Mouse (Mus musculus) CH12.LX (cell line): ENCODE results near the gene Dlg2. TPM values are rescaled to one million over a fixed set of nuclear protein-coding genes. Genes with fewer than 3 reads are reported as not detected.

ENCODE experiments used
- DNase-seq: peaks from one replicate; pipeline ENCODE4 v3.0.0-alpha.2; 2013; ENCODE audit errors: extremely low read depth
- H3K27ac ChIP-seq: 2 replicates; pipeline ENCODE4 v1.5.1; 2012; ENCODE audit warnings: low read depth, mild to moderate bottlenecking, control low read depth, moderate library complexity; ENCODE audit not compliant: insufficient read depth
- H3K27me3 ChIP-seq: replicated peaks from 2 replicates; pipeline ENCODE3; 2012; ENCODE audit warnings: inconsistent platforms
- H3K36me3 ChIP-seq, 2 experiments: replicated peaks in 1 of 2; 2 replicates each; pipeline versions ENCODE3 to v1.6.1; 2012; ENCODE audit warnings: inconsistent platforms in 1 of 2, low read length in 1 of 2, mild to moderate bottlenecking in 1 of 2, mixed read lengths in 1 of 2, moderate library complexity in 1 of 2; ENCODE audit not compliant: control insufficient read depth in 1 of 2, insufficient read depth in 1 of 2
- H3K4me1 ChIP-seq, 2 experiments: 2 replicates each; pipeline ENCODE4 v1.6.1; 2012; ENCODE audit warnings: inconsistent platforms in 1 of 2, moderate library complexity in 1 of 2; ENCODE audit not compliant: insufficient read depth in 2 of 2, control insufficient read depth in 1 of 2
- H3K4me2 ChIP-seq: 2 replicates; pipeline ENCODE4 v1.6.1; 2012; ENCODE audit warnings: low read depth, mild to moderate bottlenecking, control low read depth; ENCODE audit not compliant: poor library complexity, insufficient read depth, severe bottlenecking
- H3K4me3 ChIP-seq, 3 experiments: fragments of 150-350 bp in 1 of 3; sonication (generic) in 1 of 3; replicated peaks in 1 of 3; 2 replicates each; pipeline versions ENCODE3 to v1.5.1; 2011 to 2012; ENCODE audit warnings: low read depth in 2 of 3, low read length in 2 of 3, mild to moderate bottlenecking in 2 of 3, moderate library complexity in 2 of 3, control low read depth in 1 of 3, improper control_type of control experiment in 1 of 3, inconsistent platforms in 1 of 3, mixed read lengths in 1 of 3; ENCODE audit not compliant: poor library complexity in 1 of 3
- H3K79me2 ChIP-seq: replicated peaks from 2 replicates; pipeline ENCODE4 v1.6.1; 2012; ENCODE audit warnings: mild to moderate bottlenecking, moderate library complexity; ENCODE audit not compliant: control insufficient read depth, poor library complexity, insufficient read depth, severe bottlenecking; ENCODE audit errors: extremely low read depth
- H3K9ac ChIP-seq: 2 replicates; pipeline ENCODE4 v1.6.1; 2012; ENCODE audit warnings: low read depth, mild to moderate bottlenecking, control low read depth, moderate library complexity; ENCODE audit not compliant: insufficient read depth
- H3K9me3 ChIP-seq: replicated peaks from 2 replicates; pipeline ENCODE3; 2012; ENCODE audit warnings: low read length, inconsistent platforms, mixed read lengths
- BHLHE40 ChIP-seq: IDR thresholded peaks from 2 replicates; pipeline ENCODE4 v1.6.1; 2011; ENCODE audit warnings: mild to moderate bottlenecking, low read depth, low read length, improper control_type of control experiment
- CHD1 ChIP-seq: IDR thresholded peaks from 2 replicates; pipeline ENCODE4 v1.6.1; 2012; ENCODE audit warnings: low read depth, low read length, improper control_type of control experiment, inconsistent platforms
- CHD2 ChIP-seq: IDR thresholded peaks from 2 replicates; pipeline ENCODE4 v1.6.1; 2011; ENCODE audit warnings: low read length, improper control_type of control experiment
- ELF1 ChIP-seq: IDR thresholded peaks from 2 replicates; pipeline ENCODE4 v1.6.1; 2014; ENCODE audit warnings: low read depth, mild to moderate bottlenecking, inconsistent platforms, low read length, improper control_type of control experiment
- GABPA ChIP-seq: IDR thresholded peaks from 2 replicates; pipeline ENCODE4 v1.6.1; 2012; ENCODE audit warnings: low read depth, low read length, improper control_type of control experiment, inconsistent platforms; ENCODE audit not compliant: insufficient replicate concordance
- KAT2A ChIP-seq: IDR thresholded peaks from 2 replicates; pipeline ENCODE4 v1.6.1; 2012; ENCODE audit warnings: low read length, improper control_type of control experiment, inconsistent platforms; ENCODE audit not compliant: insufficient replicate concordance
- MAFK ChIP-seq: IDR thresholded peaks from 2 replicates; pipeline ENCODE4 v1.6.1; 2011; ENCODE audit warnings: low read length, improper control_type of control experiment; ENCODE audit not compliant: insufficient replicate concordance
- MAX ChIP-seq: IDR thresholded peaks from 2 replicates; pipeline ENCODE4 v1.6.1; 2011; ENCODE audit warnings: low read length, improper control_type of control experiment
- MAZ ChIP-seq: IDR thresholded peaks from 2 replicates; pipeline ENCODE4 v1.6.1; 2012; ENCODE audit warnings: low read depth, mild to moderate bottlenecking, inconsistent platforms, low read length, improper control_type of control experiment, moderate library complexity
- NELFE ChIP-seq: IDR thresholded peaks from 2 replicates; pipeline ENCODE4 v1.6.1; 2011; ENCODE audit warnings: low read depth, low read length, improper control_type of control experiment
- PAX5 ChIP-seq: IDR thresholded peaks from 2 replicates; pipeline ENCODE4 v1.6.1; 2012; ENCODE audit warnings: low read length, inconsistent platforms, mixed read lengths
- POLR2AphosphoS2 ChIP-seq: IDR thresholded peaks from 2 replicates; pipeline ENCODE4 v1.6.1; 2011; ENCODE audit warnings: low read depth, low read length, improper control_type of control experiment
- RAD21 ChIP-seq: IDR thresholded peaks from 2 replicates; pipeline ENCODE4 v1.6.1; 2011; ENCODE audit warnings: low read depth, mild to moderate bottlenecking, low read length, improper control_type of control experiment, moderate library complexity
- SIN3A ChIP-seq: IDR thresholded peaks from 2 replicates; pipeline ENCODE4 v1.6.1; 2012; ENCODE audit warnings: low read length, improper control_type of control experiment, inconsistent platforms
- SMC3 ChIP-seq: IDR thresholded peaks from 2 replicates; pipeline ENCODE4 v1.6.1; 2011; ENCODE audit warnings: low read depth, low read length, improper control_type of control experiment
- TCF12 ChIP-seq: IDR thresholded peaks from 2 replicates; pipeline ENCODE4 v1.6.1; 2014; ENCODE audit warnings: low read depth, mild to moderate bottlenecking, inconsistent platforms, low read length, improper control_type of control experiment
- UBTF ChIP-seq: IDR thresholded peaks from 2 replicates; pipeline ENCODE4 v1.6.1; 2012; ENCODE audit warnings: low read depth, mild to moderate bottlenecking, inconsistent platforms, low read length, improper control_type of control experiment, moderate library complexity
- USF1 ChIP-seq: IDR thresholded peaks from 2 replicates; pipeline ENCODE4 v1.6.1; 2014; ENCODE audit warnings: low read depth, mild to moderate bottlenecking, inconsistent platforms, low read length, improper control_type of control experiment
- USF2 ChIP-seq: conservative IDR thresholded peaks from 2 replicates; pipeline ENCODE4 v1.6.1; 2011; ENCODE audit warnings: low read depth, low read length, improper control_type of control experiment
- ZC3H11A ChIP-seq: IDR thresholded peaks from 2 replicates; pipeline ENCODE4 v1.6.1; 2012; ENCODE audit warnings: low read depth, mild to moderate bottlenecking, inconsistent platforms, low read length, improper control_type of control experiment
- ZKSCAN1 ChIP-seq: IDR thresholded peaks from 2 replicates; pipeline ENCODE4 v1.6.1; 2012; ENCODE audit warnings: low read depth, inconsistent platforms, low read length, improper control_type of control experiment, borderline replicate concordance
- ZNF384 ChIP-seq: IDR thresholded peaks from 2 replicates; pipeline ENCODE4 v1.6.1; 2012; ENCODE audit warnings: low read depth, low read length, improper control_type of control experiment, inconsistent platforms
- dilution Hi-C: fragments of 300-500 bp; cut with MboI; formaldehyde crosslinking; loops from 2 replicates; pipeline ENCODE4 v1.14.3; 2020; ENCODE audit warnings: low sequenced_read_pairs; ENCODE audit not compliant: extremely low pct_unique_long_range_greater_than_20kb, extremely low pct_ligation_motif_present
- in situ Hi-C: fragments of 300-500 bp; cut with MboI; formaldehyde crosslinking; loops from 3 replicates; pipeline ENCODE4 v1.14.3; 2019; ENCODE audit warnings: low sequenced_read_pairs, low pct_ligation_motif_present, low pct_unique_long_range_greater_than_20kb, mixed read lengths
- polyA plus RNA-seq: library from polyadenylated mRNA; unstranded; fragments of >175 nt; gene quantifications from 2 replicates; pipeline ENCODE4 v1.2.1, GENCODE M21; 2012; ENCODE audit warnings: low read depth; ENCODE audit not compliant: insufficient read length
- total RNA-seq, 2 experiments: library from RNA; depleted of rRNA; stranded (reverse); fragments of 300-350 nt in 1 of 2; fragments of >200 nt in 1 of 2; gene quantifications; 2 replicates each; pipeline ENCODE4 v1.2.3; 2012 to 2014

Dlg2 gene
- total and polyA plus RNA-seq, 3 experiments, result 0.36 TPM; not detected in 2

GRCm38 (mm10) chr7:92095198-92095597 lies 1618.7 kb downstream of the Dlg2 start:
- H3K4me3 ChIP-seq, result no peak overlapping the region
- no peaks in the 10 kb centered on the region for H3K79me2 ChIP-seq
- H3K9me3 ChIP-seq, result no peaks in the 10 kb centered on the region
- H3K27me3 ChIP-seq, result no peaks in the 10 kb centered on the region
- no peak overlapping the region for H3K9ac ChIP-seq
- TF ChIP-seq ZC3H11A (no peak), PAX5 (no peak), SIN3A (no peak), RAD21 (no peak), MAX (no peak), USF2 (no peak), TCF12 (no peak), MAZ (no peak), ELF1 (no peak), GABPA (no peak)
- H3K4me1 ChIP-seq, result no peaks in the 10 kb centered on the region
- DNase-seq, result no peak
- no peak overlapping the region for H3K4me2 ChIP-seq
- no peaks in the 10 kb centered on the region for H3K36me3 ChIP-seq
- no peak overlapping the region for H3K27ac ChIP-seq
- dilution Hi-C loops (no loop called here), in situ Hi-C loops (loop anchor here (10.0 kb wide), 2 partner anchors 230 to 460 kb away; no protein-coding TSS in a partner anchor)

- Histone ChIP-seq H3K4me1 (no peaks in the 10 kb centered on the region), H3K27ac (no peak overlapping the region)
- dilution Hi-C loops, result no loop called here
- TF ChIP-seq BHLHE40, result no peak
- TF ChIP-seq MAFK, result no peak
- no peak for TF ChIP-seq TCF12
- no peak for TF ChIP-seq CHD2
- no peak for TF ChIP-seq POLR2AphosphoS2
- TF ChIP-seq KAT2A, result no peak
- no peak for TF ChIP-seq ZKSCAN1
- TF ChIP-seq ZNF384, result no peak
- TF ChIP-seq NELFE, result no peak
- TF ChIP-seq ZC3H11A, result no peak
- no peak for TF ChIP-seq UBTF
- TF ChIP-seq CHD1, result no peak
- TF ChIP-seq MAZ, result no peak
- no peak for TF ChIP-seq USF1
- TF ChIP-seq SMC3, result no peak
- TF ChIP-seq, all 38 proteins: peak for 0
- Histone ChIP-seq H3K9me3 (no peaks in the 10 kb centered on the region), H3K9ac (no peak overlapping the region), H3K4me2 (no peak overlapping the region), H3K79me2 (no peaks in the 10 kb centered on the region), H3K36me3 (no peaks in the 10 kb centered on the region), H3K4me3 (no peak overlapping the region), H3K27me3 (no peaks in the 10 kb centered on the region)
- no peak for DNase-seq
- in situ Hi-C loops, result loop anchor here (10.0 kb wide), 1 partner anchor 774 kb away; the partner anchor contains the start of genes Ddias and Prcp
Measured at GRCm38 (mm10) chr7:92100847-92101246, 1624.4 kb downstream of the Dlg2 start.
